Mouse (Mus musculus) megakaryocyte-erythroid progenitor cell, adult 5-6 weeks (primary cell): ENCODE results near the gene Hectd4. TPM values are rescaled to one million over a fixed set of nuclear protein-coding genes. Genes with fewer than 3 reads are reported as not detected.
"Not testable (repeated sequence)": the region's sequence is repeated elsewhere in the genome, so short reads cannot be mapped to it uniquely, and the experiment has no call there.

Source experiments
- ATAC-seq: replicated peaks from 2 replicates; pipeline ENCODE4 v1.8.0; 2016; ENCODE audit warnings: mild to moderate bottlenecking, inconsistent platforms; ENCODE audit not compliant: severe bottlenecking, poor library complexity, low FRiP score, low TSS enrichment
- total RNA-seq, 2 experiments: library from RNA; stranded (forward) in 1 of 2; stranded (reverse) in 1 of 2; fragments of 200-1000, 215-1000 nt in 1 of 2; fragments of >200 nt in 1 of 2; fragmentation: Nextera tagmentation in 1 of 2; gene quantifications; 2 replicates each; pipeline ENCODE4 v1.2.3; 2014 to 2017

Hectd4 gene
- total RNA-seq, 2 experiments from 2014 or later: 25.7 to 53.9 TPM

DNA sequence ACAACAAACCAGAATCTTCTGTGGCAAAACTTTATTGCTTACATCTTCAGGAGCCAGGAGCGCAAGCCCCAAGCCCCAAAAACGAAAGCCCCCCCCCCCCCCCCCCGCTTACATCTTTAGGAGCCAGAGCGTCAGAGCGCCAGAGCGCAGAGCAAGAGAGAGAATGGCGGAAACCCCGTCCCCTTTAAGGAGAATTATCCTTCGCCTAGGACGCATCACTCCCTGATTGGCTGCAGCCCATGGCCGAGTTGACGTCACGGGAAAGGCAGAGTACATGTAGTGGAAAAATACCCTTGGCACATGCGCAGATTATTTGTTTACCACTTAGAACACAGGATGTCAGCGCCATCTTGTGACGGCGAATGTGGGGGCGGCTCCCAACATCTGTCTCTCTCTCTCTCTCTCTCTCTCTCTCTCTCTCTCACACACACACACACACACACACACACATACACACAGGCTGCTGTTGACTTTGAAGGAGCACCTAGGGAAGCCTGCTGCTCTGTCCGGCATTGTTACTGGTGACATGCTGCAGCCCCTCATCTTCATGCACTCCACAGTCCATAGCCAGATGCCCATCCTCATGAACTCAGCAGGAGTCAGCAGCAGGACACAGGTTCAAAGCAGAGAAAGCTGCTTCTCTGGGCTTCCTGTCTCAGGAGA lies 110.3 kb downstream of the Hectd4 start:
- ATAC-seq: not testable (repeated sequence)

DNA sequence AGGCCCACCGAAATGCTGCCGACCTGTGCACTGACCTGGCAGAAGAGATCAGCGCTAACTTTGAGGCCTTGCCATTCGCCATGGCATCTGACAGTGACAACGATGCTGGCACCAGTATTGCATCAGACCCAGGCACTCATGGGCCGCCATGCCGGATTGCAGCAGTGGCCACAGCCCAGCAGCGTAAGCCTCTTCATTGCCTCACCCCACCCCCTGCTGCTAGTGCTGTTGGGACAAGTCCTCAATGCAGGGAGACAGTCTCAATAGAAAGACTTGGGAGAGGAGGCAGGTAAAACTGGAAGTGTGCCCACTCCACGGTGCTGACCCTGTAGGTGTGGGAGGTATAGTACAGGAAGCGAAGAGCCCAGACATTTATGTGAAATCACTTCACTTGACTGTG lies 111.7 kb downstream of the Hectd4 start:
- ATAC-seq: no peak

DNA sequence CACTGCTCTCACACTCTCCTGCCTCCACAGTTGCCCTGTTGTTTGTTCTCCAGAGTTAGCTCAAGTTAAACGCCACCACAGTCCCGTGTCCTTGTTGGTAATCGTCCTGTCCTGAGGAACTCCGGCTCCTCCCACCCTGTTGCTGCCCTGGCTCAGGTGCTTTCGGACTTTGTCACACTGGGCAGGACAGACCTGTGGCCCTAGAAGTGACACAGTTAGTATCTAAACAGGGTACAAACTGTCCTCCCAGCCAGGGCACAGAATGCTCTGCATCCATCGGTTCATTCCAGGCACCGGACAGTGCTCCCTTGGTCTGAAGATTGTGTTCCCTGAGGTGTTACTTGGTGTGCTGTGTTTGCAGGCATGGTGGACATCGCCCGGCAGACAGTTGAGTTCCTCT lies 114.0 kb downstream of the Hectd4 start:
- no peak for ATAC-seq

DNA sequence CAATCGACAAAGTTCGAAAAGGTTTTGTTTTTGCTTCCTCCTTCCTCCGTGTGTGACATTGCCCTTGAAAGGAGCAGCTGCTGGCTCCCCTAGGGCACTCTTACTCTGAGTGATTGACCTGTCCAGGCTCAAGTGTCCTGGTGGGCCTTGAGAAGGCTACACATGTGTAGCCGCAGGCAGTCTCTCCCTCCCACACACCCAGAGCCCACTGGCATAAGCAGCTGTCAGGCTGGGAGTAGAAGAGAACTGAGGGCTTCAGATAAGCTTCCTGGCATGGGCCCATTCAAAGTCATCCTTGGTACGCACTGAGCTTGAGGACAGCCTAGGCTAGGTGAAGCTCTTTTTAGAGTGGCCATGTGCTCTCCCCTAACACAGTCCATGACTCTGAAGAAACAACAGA lies 114.4 kb downstream of the Hectd4 start:
- no peak for ATAC-seq

DNA sequence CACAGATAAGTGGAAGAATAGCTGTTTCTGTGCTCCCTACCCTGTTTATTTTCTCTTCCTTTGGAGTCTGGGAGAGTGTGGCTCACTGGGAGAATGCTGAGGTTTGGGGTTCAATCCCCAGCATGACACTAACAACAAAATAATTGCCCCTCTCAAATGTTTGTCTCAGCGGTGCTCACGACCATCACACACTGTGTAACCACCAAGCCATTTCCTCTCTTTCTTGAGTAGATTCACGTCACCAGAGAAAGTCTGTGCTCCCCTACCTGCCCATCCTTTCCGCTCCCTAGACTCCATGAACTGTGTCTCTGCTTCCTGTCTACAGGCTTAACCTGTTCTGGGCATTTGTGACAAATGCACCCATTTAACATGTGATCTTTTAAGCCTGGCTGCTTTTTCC lies 115.4 kb downstream of the Hectd4 start:
- no peak for ATAC-seq

DNA sequence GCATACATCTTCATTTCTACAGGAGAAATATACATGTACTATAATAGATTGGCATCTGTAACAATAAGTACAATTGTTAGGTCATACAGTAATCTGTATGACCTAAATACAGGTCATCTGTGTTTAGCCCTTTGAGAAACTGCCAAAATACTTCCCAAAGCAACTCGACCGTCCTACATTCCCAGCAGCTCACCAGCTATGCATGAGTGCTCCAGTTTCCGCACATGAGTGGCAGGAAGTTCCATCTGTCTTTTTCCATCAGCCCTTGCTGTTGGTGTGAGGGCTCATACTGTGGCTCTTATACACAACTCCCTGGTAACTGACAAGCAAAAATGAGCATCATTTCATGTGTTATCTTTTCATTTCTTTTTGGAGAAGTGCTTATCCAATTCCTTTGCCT lies 116.0 kb downstream of the Hectd4 start:
- ATAC-seq: no peak

DNA sequence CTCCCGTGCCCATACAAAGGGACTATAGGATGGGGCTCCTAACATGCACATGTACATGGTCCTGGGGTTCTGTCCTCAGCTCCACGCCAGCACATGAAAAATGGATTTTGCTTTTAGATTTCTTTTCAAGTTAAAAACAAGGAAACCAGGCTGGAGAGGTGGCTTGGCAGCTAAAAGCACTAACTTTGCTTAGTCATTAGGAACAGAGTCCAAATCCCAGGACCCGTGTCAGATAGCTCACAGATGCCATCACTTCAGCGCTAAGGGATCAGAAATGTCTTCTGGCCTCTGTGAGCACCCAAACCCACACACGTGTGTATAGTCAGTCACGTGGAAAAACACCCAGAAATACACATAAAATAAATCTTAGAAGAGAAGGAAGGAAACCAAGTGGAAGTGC lies 116.8 kb downstream of the Hectd4 start:
- no peak for ATAC-seq

DNA sequence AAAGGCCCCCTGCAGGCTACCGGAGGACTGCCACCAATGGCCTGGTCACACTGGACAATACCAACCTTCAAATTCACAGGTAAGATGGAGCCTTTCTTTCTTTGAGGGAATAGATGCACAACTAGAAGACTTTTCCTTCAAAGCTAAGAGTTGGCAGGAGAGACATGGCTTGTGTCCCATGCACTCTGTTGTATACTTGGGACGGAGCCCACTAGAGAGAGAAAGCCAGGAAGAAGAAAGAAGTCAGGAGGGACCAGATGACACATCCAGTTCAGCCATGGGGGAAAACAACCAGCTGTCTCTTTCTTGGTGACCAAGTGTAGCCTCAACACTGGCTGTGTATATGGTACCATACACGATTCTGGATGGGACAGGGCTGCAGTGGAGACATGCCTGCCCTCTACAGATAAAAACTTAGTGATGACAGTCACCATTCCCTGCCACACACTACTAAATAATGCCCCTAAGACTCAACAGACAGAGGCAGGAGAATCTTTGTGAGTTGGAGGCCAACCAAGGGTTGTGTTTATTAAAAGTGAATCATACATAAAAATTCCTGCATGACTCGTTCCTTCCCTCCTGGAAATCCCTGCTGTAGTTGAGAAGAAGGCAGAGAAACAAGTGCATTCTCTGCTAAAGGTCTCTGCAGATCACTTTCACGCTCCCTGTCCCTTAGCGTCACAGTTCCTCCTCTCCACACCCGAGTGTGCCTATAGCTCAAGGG lies 119.7 kb downstream of the Hectd4 start:
- no peak for ATAC-seq

DNA sequence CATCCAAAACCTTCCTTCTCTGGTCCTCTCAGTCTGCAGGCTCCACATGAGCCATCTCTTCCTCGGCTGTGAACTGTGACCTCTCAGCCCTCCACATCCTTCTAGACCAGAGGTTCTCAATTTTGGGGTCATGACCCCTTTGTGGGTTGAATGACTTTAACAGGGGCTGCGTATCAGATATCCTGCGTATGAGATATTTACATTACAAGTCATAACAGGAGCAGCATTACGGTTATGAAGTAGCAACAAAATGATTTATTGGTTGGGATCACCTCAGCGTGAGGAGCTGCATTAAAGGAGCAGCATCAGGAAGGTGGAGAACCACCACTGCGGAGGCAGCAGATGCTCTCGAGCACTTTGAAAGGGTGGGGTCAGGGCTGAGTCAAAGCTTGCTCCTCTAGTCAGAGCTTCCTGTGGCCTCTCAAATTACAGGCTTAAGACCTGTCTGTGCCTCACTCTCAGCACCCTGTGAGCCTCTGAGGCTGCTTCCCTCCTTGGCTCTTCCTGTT lies 121.0 kb downstream of the Hectd4 start:
- ATAC-seq: no peak

DNA sequence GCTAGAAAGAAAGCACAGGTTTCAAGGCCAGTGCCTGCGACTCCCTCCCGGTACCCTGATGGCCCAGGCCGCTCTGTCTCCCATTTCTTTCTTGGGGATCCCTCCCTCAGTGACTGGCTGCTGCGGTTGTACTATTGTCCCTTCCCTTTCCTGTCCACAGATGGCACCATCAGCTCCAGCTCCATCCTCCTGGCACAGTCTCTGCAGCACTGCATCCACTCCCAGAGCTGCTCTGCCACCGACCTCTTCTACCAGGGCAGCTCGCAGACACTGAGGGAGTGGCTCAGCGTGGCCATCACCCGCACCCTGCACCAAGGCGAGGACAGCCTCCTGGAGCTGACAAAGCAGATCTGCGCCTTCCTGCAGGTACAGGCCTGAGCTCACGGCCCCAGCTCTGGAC lies 122.5 kb downstream of the Hectd4 start:
- ATAC-seq: no peak

DNA sequence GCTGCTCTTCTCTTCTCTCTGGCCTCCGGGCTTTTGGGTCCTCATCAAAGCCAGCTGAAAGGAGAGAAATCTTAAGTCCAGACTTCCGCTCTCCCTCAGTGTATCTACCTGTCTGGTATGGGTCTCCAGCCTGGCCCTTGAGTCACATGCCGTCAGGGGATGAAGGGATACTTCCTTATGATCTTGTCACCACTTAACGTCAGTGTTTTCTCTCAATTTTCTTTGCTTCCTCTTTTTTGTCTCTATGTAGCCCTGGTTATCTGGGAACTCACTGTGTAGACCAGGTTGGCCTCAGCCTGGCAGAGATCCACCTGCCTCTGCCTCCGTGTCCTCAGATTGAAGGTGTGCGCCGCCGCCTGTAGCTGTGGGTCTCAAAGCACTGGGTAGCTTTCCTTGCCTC lies 124.0 kb downstream of the Hectd4 start:
- no peak for ATAC-seq

DNA sequence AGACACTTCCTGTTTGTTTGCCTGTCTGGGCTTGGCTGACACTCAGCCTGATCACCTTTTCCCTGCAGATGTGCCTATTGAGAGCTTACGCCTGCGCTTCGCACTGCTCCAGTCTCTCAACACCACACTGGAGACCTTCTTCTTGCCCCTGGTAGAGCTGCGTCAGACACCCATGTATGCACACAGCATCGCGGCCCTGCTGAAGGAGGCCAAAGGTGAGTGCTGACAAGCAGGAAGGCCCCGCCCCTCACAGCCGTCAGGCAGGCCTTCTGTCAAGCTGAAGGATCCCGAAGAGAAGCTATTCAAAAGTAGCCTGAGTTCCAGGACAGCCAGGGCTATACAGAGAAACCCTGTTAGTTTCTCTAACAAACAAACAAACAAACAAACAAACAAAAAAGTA lies 139.2 kb downstream of the Hectd4 start:
- ATAC-seq: no peak

DNA sequence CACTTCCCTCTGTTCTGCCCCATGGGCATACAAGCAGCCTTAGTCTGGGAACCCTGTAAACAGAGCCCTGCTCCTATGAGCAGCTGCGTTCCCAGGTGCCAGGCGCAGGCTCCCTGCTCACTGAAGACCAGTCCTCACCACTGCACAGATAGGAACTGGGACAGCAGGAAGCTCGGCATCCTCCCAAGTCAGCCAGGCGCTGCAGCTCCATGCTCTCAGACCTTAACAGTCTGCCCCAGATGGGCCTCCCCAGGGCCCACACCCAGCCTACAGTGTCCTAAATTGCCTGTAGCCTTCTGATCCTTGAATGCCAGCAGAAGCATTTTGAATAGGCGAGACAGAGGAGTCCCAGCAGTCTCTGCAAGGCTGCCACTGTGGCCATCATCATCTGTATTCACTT lies 141.7 kb downstream of the Hectd4 start:
- no peak for ATAC-seq

DNA sequence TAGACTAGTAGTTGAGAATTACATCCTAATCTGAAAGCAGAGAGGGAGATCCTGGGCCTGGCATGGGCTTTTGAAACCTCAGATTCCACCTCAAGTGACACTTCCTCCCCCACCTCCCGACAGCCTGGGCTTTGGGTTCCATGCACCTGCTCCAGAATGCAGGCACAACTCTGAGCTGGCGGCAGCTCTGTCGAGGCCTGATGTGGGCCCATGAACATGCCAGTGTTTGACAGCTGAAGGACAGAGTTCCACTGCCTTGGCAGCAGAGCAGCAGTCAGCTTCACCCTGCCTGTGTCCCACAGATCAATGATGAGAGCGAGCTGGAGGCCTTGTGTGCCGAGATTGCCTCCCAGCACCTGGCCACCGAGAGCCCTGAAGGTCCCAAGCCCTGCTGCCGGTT lies 143.4 kb downstream of the Hectd4 start:
- ATAC-seq: no peak

DNA sequence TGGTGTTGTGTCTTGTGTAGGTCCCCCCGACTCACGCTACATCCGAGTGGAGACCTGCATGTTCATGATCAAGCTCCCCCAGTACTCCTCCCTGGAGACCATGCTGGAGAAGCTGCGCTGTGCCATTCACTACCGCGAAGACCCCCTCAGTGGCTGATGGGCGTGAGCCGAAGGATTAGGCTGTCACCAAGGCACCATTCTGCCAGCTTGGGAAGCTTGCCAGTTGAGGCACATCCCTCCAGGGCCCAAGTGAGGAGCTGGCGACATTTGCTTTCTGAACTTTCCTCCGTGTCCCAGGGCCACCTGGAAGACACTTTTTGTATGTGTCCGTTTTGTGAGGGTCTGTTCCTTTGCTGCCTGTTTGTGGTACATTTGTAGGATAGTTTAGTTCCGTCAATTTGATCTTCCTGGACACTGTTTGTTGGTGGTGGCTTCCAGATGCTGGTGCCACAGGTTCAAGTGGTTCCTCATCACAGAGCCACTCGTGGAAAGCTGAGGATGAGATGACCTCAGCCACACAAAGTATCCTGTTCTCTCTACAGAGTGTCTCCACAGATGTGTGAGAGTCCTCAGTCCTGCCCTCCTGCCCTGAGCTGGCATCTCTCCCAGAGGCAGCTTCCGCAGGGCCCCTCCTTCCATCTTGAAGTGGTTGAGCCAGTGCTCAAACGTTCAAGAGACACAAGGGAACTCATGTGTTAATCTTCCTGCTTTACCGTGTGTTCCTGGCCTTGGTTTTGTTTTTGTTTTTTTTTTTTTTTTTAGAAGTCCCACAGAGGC lies 146.6 kb downstream of the Hectd4 start:
- no peak for ATAC-seq

DNA sequence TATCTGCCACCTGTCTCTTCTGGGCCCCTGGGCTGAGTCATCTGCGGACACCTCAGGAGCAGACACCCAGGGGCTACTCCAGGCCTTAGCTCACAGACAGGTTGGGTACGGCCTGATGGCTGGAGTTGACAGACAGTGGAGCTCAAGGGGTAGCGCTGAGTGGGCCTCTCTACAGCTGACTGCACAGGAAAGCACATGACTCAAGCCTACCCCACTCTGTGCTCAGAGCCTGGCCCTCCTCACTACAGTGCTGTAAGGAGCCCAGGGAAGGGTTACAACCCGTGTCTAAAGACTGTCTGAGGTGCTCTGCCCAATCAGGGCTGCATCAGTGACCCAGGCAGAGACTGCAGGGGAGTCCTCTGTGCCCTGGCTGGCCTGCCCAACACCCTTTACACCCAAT lies 147.2 kb downstream of the Hectd4 start:
- no peak for ATAC-seq

DNA sequence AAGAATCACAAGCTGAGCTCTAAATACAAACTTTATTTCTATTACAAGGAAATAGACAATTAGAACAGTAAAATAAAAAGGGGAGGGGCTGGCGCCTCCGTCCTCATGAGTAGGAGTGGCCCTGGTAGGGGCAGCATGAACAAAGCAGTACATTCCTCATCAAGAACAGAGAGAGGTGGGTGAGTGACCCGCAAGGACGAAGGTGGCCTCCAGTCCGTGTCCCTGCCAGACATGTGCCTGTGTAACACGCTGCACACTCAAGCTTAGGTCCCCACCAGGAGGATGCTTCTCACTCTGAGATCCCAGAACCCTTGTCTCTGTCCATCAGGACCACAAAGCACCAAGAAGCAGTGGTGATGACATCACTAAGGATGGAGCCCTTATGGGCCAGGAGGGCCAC lies 151.7 kb downstream of the Hectd4 start:
- no peak for ATAC-seq

DNA sequence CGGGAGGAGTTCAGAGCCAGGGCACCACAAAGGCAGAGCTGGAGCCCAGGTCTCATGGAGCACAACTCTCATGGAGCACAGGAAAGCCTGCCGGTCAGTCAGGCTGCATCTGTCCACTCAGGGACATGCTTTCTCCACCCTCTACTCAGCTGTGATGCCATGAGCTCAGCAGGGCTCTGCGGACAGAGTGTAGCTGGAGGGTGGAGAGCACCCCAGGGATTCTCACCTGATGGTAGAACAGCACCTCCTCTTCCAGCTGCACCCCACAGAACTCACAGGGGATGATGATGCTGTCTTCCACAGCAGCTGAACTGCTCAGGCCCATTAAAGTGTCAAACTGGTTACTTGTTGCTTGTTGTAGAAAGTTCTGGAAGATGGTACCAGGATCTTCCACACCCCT lies 154.8 kb downstream of the Hectd4 start:
- ATAC-seq: no peak

DNA sequence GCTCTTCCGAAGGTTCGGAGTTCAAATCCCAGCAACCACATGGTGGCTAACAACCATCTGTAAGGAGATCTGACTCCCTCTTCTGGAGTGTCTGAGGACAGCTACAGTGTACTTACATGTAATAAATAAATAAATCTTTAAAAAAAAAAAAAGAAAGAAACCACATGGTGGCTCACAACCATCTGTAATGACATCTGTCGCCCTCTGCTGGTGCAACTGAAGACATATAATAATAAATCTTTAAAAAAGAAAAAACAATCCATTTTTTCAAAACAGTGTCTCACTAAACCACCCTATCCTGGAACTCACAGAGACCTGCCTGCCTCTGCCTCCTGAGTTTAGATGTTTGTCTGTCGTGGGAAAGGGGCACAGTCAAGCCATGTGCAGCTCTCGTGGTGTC lies 157.0 kb downstream of the Hectd4 start:
- not testable (repeated sequence) for ATAC-seq

DNA sequence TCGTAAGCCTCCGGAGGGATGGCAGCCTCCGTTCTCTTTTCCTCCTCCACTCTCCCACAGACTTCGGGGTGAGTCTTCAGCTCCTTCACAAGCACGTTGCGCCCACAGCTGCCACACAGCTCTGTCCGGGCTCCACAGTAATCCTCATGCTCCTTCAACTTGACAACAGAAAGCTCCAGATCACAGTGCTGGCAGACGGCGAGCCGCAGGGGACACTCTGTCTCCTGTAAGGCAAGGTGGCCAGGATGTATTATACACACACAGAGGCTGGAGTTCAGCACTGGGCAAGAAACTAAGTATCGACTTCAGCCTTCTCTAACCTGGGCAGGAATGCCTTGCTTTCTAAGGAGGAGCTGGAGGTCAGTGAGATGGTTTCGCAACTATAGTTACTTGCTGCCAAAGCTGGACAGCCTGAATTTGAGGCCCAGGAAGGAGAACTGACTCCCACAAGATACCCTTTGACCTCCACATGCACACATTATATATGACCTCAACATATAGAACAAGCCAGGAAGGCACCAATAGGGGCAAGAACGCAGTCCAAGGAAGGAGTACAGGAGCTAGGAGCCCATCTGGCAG lies 158.7 kb downstream of the Hectd4 start:
- ATAC-seq: no peak
